Mouse (Mus musculus) hindbrain, embryonic 10.5 days (tissue): ENCODE data around the gene Dscaml1. TPM values are rescaled to one million over a fixed set of nuclear protein-coding genes. Genes with fewer than 3 reads are reported as not detected.

ENCODE experiments used
- DNase-seq: peaks from one replicate; pipeline ENCODE4 v3.0.0-alpha.2; 2017; ENCODE audit warnings: low spot score
- H3K27ac ChIP-seq: fragments of 300-500 bp; sonication (generic); 2 replicates; pipeline ENCODE4 v1.5.1; 2016; ENCODE audit warnings: mild to moderate bottlenecking, moderate library complexity
- H3K27me3 ChIP-seq: fragments of 300-500 bp; sonication (generic); 2 replicates; pipeline ENCODE4 v1.6.1; 2016; ENCODE audit warnings: mild to moderate bottlenecking; ENCODE audit not compliant: poor library complexity, insufficient read depth, severe bottlenecking
- H3K36me3 ChIP-seq: fragments of 300-500 bp; sonication (generic); 2 replicates; pipeline ENCODE4 v1.6.1; 2016; ENCODE audit warnings: mild to moderate bottlenecking, moderate library complexity
- H3K4me1 ChIP-seq: fragments of 300-500 bp; sonication (generic); replicated peaks from 2 replicates; pipeline ENCODE4 v1.6.1; 2016; ENCODE audit warnings: mild to moderate bottlenecking
- H3K4me3 ChIP-seq: fragments of 300-500 bp; sonication (generic); 2 replicates; pipeline ENCODE4 v1.5.1; 2016; ENCODE audit warnings: mild to moderate bottlenecking, moderate library complexity
- H3K9me3 ChIP-seq: fragments of 300-500 bp; sonication (generic); 2 replicates; pipeline ENCODE4 v1.6.1; 2016; ENCODE audit warnings: mild to moderate bottlenecking, moderate library complexity
- WGBS: fragments of 180-500 bp; shearing (Covaris S2); methylation state at CpG from one replicate; pipeline ENCODE4 v1.1.7; 2016; 5-methylcytosine and 5-hydroxymethylcytosine counted together
- polyA plus RNA-seq: library from polyadenylated mRNA; unstranded; fragments of >200 nt; fragmentation: Nextera tagmentation; extraction: Ambion mirVana; gene quantifications from 2 replicates; pipeline ENCODE4 v1.2.1, GENCODE M21; 2016

Gene Dscaml1
- polyA plus RNA-seq, 1 experiment from 2014 or later = 0.78 TPM

DNA sequence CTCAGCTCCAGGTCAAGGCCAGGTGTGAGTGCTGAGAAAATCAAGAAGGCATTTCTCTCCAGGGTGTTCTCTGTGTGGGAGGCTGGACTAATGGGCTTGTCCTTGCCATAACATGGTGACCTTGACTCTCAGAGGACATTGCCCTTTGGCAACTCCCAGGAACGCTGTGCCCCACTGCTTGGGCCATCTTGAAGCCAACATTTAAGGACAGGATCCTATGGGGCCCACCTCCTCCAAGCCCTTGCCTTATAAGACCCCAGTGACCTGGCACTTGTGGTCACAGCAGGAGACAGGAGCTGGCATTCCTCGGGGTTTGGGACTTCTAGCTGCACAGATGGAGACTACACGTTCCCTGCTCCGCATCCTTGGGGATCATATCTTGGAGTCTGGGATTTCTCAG lies 27.0 kb upstream of the Dscaml1 start, which contains the start of gene Fxyd2:
Gene Fxyd2, plus strand, starts transcription at position 236 of the 400 bp plus-strand sequence.
- peaks cover 12% of the 10 kb centered on the region for H3K27me3 ChIP-seq
- H3K4me1 ChIP-seq = peaks cover 8% of the 10 kb centered on the region; the same call in 1 of the 2 replicates
- H3K9me3 ChIP-seq = no peaks in the 10 kb centered on the region
- no peak within 1 kb of the TSS for H3K4me3 ChIP-seq
- DNase-seq = no peak
- peaks cover 21% of the 10 kb centered on the region for H3K36me3 ChIP-seq
- WGBS = 74% methylated on average over 4 of the region's 4 CpGs
- no peak within 1 kb of the TSS for H3K27ac ChIP-seq

DNA sequence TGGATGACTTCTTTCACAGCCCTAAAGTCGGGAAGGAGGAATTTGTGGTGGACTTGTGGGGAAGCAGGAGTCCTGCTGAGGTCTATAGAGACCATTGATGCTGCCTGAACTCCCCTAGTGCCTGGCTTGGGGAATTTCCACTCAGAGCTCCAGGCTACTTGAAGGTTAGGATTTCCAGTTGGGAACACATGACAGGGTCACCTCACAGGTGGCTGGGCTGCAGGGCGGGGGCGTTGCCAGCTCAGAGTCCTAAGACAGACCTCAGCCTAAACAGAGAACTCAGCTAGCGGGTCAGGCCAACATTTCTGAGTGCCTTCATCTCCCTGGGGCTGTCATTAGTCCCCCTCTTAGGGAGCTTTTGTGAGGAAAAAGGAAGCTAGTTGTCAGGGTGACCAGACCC lies 24.6 kb upstream of the Dscaml1 start:
- no peaks in the 10 kb centered on the region for H3K9me3 ChIP-seq

DNA sequence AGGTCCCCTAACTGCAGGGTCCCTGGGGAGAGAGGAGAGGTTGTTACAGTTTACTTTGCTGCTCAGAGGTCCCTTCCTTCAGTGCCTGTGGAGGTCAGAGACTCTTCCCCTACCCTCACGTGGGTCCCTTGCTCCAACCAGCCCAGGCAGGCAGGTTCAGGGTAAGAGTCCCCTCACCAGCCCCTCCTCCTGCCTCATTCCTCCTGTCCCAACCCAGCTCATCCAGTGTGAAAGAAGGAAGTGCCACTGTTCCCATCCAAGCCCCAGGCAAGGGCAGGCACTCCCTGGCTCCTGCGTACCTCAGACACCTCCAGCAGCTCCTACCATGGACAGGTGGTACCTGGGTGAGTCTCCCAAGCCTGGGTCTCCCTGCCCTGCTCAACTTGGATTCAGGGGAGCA lies 23.5 kb upstream of the Dscaml1 start:
- Histone ChIP-seq H3K9me3 (no peaks in the 10 kb centered on the region), H3K4me1 (peaks cover 17% of the 10 kb centered on the region), H3K27ac (no peak overlapping the region), H3K4me3 (no peak overlapping the region), H3K36me3 (no peaks in the 10 kb centered on the region), H3K27me3 (peaks cover 17% of the 10 kb centered on the region)
- DNase-seq = no peak
- WGBS = 56% methylated on average over 2 of the region's 2 CpGs

More for the DNA sequence above, 24.6 kb upstream of the Dscaml1 start:
- H3K4me3 ChIP-seq = no peak overlapping the region
- no peak overlapping the region for H3K27ac ChIP-seq
- no peaks in the 10 kb centered on the region for H3K36me3 ChIP-seq
- WGBS = 54% methylated on average over 4 of the region's 4 CpGs
- H3K4me1 ChIP-seq = peaks cover 12% of the 10 kb centered on the region; the same call in 1 of the 2 replicates
- peaks cover 12% of the 10 kb centered on the region for H3K27me3 ChIP-seq
- DNase-seq = no peak

DNA sequence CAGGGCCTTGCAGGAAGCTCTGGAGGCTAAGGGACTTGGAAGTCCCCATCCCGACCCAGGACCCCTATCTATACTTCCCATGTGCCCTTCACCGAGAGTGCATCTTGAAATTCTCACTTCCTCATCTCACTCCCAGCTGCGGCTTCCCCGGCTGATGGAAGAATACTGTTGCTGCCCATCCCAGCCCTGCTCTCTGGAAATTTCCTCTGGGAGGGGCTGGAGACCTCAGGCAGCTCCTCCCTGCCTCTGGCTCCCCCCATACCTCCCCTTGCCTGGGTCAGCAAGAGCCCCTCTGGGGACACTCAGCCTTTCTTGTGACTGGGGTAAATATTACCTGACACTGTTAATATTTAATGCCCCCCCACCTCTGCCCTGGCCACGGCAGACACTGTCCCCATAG lies 20.7 kb upstream of the Dscaml1 start:
- no peak overlapping the region for H3K4me3 ChIP-seq
- WGBS = 70% methylated on average over 5 of the region's 5 CpGs
- no peaks in the 10 kb centered on the region for H3K9me3 ChIP-seq
- peaks cover 22% of the 10 kb centered on the region for H3K4me1 ChIP-seq
- peaks cover 33% of the 10 kb centered on the region for H3K27me3 ChIP-seq
- DNase-seq = no peak
- H3K27ac ChIP-seq = no peak overlapping the region
- no peaks in the 10 kb centered on the region for H3K36me3 ChIP-seq

DNA sequence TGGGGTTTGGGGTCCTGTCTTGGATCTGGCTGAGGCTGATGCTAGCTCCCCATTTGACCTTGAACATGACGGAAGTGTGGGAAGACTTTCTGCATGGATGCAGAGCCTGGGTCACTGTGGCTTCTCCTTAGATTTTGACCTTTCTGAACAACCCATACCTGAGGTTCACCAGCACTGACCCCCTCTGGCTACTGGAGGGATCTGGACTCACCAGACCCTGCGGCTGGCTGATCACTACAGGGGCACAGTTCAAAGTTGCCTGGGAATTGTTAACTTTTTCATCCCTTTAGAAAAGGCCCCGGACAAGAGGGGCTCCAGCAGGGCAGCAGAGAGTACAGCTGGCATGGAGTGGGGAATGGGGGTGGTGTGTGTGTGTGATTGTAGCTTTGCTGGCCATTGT lies 19.6 kb upstream of the Dscaml1 start:
- 86% methylated on average over 3 of the region's 3 CpGs for WGBS
- H3K27me3 ChIP-seq = peaks cover 40% of the 10 kb centered on the region
- no peak for DNase-seq
- peaks cover 22% of the 10 kb centered on the region for H3K4me1 ChIP-seq
- H3K9me3 ChIP-seq = no peaks in the 10 kb centered on the region
- no peak overlapping the region for H3K4me3 ChIP-seq
- no peaks in the 10 kb centered on the region for H3K36me3 ChIP-seq
- no peak overlapping the region for H3K27ac ChIP-seq

DNA sequence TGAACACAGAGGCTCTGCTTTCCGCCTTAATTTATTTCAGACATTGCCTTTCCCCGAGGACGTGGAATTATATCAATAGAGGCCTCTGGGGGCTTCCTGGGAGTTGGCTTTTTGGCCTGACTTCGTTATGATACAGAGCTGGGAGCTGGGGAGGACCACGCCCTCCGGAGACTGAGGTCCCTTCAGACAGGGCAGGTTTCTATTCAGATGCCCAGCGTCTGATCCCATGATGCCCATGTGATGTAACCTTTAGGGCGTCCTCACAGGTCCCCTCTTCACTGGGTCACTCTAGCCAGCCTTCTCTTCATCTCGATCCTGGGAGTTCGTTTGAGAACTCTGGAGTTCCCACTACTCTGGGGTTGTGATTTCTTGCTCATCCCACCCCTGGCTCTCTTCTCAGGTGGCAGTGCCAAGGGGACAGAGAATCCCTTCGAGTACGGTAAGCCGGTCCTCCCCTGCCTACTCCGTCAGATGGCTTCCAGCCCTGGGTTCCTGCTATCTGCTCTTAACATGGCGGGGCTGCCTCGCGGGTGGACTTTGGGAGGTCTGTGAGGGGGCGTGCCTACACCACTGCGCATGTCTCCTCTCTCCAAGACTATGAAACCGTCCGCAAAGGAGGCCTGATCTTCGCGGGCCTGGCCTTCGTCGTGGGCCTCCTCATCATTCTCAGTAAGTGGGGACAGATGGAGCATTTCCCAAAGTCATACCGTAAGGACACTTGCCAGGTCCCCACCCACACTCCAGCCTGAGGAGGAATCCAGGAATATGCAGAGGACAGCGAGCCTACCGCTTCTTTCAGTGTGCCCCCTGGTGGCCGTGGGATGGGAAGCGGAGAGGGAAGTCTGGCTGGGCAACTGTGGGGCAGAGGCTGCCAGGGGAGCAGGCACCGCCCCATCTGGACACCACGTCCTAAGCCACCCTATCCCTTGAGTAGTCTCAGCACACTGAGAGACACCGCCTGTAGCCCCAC lies 18.4 kb upstream of the Dscaml1 start:
- no peaks in the 10 kb centered on the region for H3K9me3 ChIP-seq
- peaks cover 21% of the 10 kb centered on the region for H3K4me1 ChIP-seq
- H3K27me3 ChIP-seq = peaks cover 34% of the 10 kb centered on the region
- 40% methylated on average over 33 of the region's 33 CpGs for WGBS
- no peaks in the 10 kb centered on the region for H3K36me3 ChIP-seq
- DNase-seq = peak; percentile 82
- H3K27ac ChIP-seq = peak overlapping the region; percentile 70; the same call in 1 of the 2 replicates
- H3K4me3 ChIP-seq = peak overlapping the region; percentile 45

DNA sequence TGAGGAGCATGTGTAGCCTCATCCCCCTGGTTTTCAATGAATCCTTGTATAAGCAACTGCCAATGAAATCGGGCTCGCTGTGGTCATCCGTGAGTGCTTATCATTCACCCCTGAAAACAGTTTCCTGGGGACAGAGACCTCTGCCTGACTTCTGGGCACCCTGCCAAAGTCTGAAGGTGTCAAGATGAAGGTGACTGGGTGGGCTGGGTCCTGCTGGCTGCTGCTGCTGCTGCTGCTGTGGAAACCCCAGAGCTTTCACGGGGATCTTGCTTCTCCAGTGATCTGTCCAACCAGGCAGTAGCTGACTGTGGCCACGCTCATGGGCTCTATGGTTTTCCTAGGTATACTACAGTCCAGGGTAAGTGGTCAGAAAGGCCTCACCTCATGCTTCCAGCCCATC lies 16.2 kb upstream of the Dscaml1 start:
- 80% methylated on average over 5 of the region's 5 CpGs for WGBS
- Histone ChIP-seq H3K9me3 (no peaks in the 10 kb centered on the region), H3K36me3 (no peaks in the 10 kb centered on the region), H3K4me3 (no peak overlapping the region), H3K27ac (no peak overlapping the region), H3K27me3 (peaks cover 31% of the 10 kb centered on the region), H3K4me1 (peaks cover 21% of the 10 kb centered on the region)
- DNase-seq = no peak

DNA sequence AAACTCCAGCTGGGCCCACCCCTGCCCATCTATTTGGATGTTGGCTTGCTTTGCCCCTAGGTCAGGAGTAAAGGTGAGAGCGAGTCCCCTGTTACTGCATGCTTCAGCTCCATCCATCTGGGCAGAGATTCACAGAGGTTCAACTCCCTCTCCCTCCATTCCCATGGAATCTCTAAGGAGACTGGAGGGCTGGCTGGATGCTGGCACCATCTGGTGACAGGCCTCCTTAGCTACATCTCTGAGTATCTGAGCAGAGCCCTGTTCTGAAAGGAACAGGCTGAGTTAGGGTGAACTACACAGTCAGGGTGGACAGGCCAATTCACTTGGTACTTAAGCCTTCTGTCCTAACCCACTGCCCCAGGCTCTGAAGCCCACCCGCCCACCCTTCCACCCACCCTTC lies 15.8 kb upstream of the Dscaml1 start:
- H3K36me3 ChIP-seq = no peaks in the 10 kb centered on the region
- H3K9me3 ChIP-seq = no peaks in the 10 kb centered on the region
- WGBS = 87% methylated on average over 2 of the region's 2 CpGs
- H3K4me1 ChIP-seq = peaks cover 21% of the 10 kb centered on the region
- no peak overlapping the region for H3K27ac ChIP-seq
- peaks cover 31% of the 10 kb centered on the region for H3K27me3 ChIP-seq
- DNase-seq = no peak
- no peak overlapping the region for H3K4me3 ChIP-seq

DNA sequence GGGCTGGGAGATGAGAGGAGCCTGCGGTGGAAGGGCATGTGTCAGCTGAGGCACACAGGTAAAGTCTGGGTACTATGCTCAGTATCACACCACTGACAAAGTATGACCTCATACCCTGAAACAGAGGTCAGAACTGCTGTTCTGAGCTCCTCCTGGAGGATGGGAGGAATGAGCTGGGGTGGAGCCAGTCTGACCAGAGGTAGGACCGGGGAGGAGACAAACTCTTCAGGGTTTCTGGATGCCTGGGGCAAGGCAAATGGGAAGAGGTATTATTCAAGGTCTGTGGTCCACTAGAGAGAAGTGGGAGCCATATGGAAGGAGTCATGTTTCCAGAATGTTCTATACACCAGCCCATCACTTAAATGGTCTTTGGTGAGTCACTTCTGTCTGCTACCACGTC lies 15.3 kb upstream of the Dscaml1 start:
- 79% methylated on average over 3 of the region's 3 CpGs for WGBS
- H3K27ac ChIP-seq = no peak overlapping the region
- H3K36me3 ChIP-seq = no peaks in the 10 kb centered on the region
- DNase-seq = no peak
- no peaks in the 10 kb centered on the region for H3K9me3 ChIP-seq
- H3K4me1 ChIP-seq = peaks cover 18% of the 10 kb centered on the region
- no peak overlapping the region for H3K4me3 ChIP-seq
- H3K27me3 ChIP-seq = peaks cover 31% of the 10 kb centered on the region

DNA sequence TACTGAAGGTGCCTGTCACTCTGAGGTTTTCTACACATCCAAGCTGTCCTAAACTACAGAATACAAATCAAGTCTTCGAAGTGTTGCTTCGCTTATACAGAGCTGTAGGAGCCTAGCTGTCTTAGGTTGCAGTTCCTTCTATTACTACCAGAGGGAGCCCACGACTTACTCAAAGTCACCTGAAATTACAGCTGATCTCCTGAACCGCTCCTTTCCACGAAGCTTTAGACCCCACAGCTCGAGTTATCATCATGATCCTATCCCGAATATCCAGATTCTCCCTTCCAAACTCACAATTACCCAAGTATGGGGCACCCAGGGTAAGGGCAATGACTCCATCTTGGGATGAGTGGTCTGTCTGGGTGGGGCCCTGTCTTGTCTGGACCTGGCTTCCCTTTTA lies 14.6 kb upstream of the Dscaml1 start:
- peak overlapping the region; percentile 12; the same call in 1 of the 2 replicates for H3K4me3 ChIP-seq
- DNase-seq = peak; percentile 15
- WGBS = 25% methylated on average over 7 of the region's 7 CpGs

DNA sequence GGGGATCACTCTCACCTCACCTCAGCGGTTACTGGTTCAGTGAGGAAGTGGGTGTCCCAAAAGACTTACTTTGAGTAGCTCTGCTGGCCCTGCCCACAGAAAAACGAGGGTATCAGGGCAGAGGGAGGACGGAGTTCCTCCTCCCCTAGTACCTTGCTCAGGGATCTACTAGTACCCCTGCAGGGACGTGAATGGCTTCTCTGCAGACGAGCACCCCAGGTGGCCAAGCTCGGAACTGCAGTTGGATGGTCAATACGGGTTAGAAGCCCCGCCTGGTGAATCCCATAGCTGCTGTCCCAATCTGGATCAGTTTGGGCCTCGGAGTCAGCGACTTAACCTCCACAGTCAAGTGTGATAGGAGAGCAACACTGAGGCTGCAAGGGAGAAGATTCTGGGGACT lies 14.1 kb upstream of the Dscaml1 start:
- Histone ChIP-seq H3K4me3 (peak overlapping the region; percentile 12; the same call in 1 of the 2 replicates), H3K27me3 (peaks cover 28% of the 10 kb centered on the region), H3K36me3 (no peaks in the 10 kb centered on the region), H3K27ac (no peak overlapping the region), H3K9me3 (no peaks in the 10 kb centered on the region), H3K4me1 (peaks cover 18% of the 10 kb centered on the region)
- 7% methylated on average over 10 of the region's 10 CpGs for WGBS
- peak; percentile 92 for DNase-seq

More for the DNA sequence above, 14.6 kb upstream of the Dscaml1 start:
- Histone ChIP-seq H3K36me3 (no peaks in the 10 kb centered on the region), H3K27ac (no peak overlapping the region), H3K4me1 (peaks cover 18% of the 10 kb centered on the region), H3K9me3 (no peaks in the 10 kb centered on the region), H3K27me3 (peaks cover 31% of the 10 kb centered on the region)

DNA sequence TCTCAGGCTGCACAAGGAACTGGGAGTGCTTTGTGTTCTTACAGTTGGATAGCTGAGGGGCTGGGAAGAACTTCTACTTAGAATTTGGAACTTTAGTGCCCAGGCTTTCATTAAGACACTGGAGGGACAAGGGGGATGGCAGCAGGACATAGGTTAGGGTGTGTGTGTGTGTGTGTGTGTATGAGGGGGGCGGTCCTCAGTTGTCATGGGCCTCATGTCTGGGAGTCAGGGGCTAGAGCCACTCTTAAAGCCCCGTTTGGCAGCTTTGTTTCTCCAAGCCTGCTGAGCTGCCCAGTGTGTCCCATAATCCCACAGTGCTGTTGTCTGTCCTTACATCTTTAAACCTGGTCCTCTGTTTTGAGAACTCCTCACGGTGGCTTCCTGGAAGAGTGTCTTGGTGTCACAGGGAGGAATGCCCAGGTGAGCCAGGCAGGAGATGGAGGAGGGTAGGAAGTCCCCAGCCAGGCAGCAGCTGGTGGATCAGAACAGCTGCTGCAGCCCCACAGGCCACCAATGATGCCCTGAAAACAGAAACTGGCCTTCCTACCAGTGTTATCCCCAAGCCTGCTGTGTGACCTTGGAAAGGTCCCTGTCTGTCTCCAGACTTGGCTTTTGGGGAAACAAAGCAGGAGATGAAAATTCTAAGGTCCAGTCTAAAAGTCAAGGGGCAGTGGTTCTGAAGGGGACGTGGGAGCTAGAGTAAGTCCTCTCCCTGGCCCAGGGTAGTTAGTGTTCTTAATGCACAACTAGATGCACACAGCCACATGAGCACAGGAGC lies 13.5 kb upstream of the Dscaml1 start:
- peaks cover 26% of the 10 kb centered on the region; the same call in 1 of the 2 replicates for H3K27me3 ChIP-seq
- no peak overlapping the region for H3K4me3 ChIP-seq
- DNase-seq = no peak
- H3K36me3 ChIP-seq = no peaks in the 10 kb centered on the region
- no peak overlapping the region for H3K27ac ChIP-seq
- H3K4me1 ChIP-seq = peaks cover 13% of the 10 kb centered on the region
- 81% methylated on average over 4 of the region's 4 CpGs for WGBS
- no peaks in the 10 kb centered on the region for H3K9me3 ChIP-seq
